Mouse (Mus musculus) left cerebral cortex, postnatal 14 days (tissue): Measurements from ENCODE around the gene Pdx1. TPM values are rescaled to one million over a fixed set of nuclear protein-coding genes. Genes with fewer than 3 reads are reported as not detected.

Experiments used
- microRNA-seq, 2 experiments: library from miRNA; unstranded; fragments of <30 nt; microRNA quantifications; one replicate each; pipeline ENCODE4 v1.2.0; 2022
- total RNA-seq, 2 experiments: library from RNA; stranded (reverse); gene quantifications; 2 replicates each; pipeline ENCODE4 v1.2.3; 2021

The Pdx1 gene
- total RNA-seq, 2 experiments from 2014 or later, result not detected

Small RNA genes within 50 kb of the gene (microRNA-seq; reads per million reads assigned to microRNA genes)
- gene Mir7k, result 0.26 to 0.67 reads per million in 2 experiments

Other genes with a start within 250 kb of the Pdx1 start
- gene Lnx2, start 193.4 kb upstream of the Pdx1 start, total RNA-seq, result 1 to 10 TPM; 5.3 to 7.6 TPM
- gene Polr1d, start 192.9 kb upstream of the Pdx1 start, total RNA-seq, result 10 to 100 TPM; 72.9 to 79.5 TPM
- under 1 TPM; 0.46 to 0.68 TPM for gene Gsx1, start 81.3 kb upstream of the Pdx1 start, total RNA-seq
- gene Cdx2, start 37.3 kb downstream of the Pdx1 start, total RNA-seq, result not detected
- not detected for gene Urad, start 52.5 kb downstream of the Pdx1 start, total RNA-seq
- gene Flt3, start 130.5 kb downstream of the Pdx1 start, total RNA-seq, result 1 to 10 TPM; 3.7 to 4.4 TPM
- gene Pan3, start 160.2 kb downstream of the Pdx1 start, total RNA-seq, result 10 to 100 TPM; 74.0 to 85.7 TPM